Mouse (Mus musculus) ES-CJ7 (cell line): ENCODE measurements around the gene Med13.
A peak's percentile ranks its signal among the peaks of the same experiment; 100 is the strongest.
"Not testable (repeated sequence)": the region's sequence is repeated elsewhere in the genome, so short reads cannot be mapped to it uniquely, and the experiment has no call there.

Experiments used
- DNase-seq: peaks from one replicate; pipeline ENCODE4 v3.0.0; 2011; ENCODE audit warnings: low read depth, low spot score

Gene Med13

DNA sequence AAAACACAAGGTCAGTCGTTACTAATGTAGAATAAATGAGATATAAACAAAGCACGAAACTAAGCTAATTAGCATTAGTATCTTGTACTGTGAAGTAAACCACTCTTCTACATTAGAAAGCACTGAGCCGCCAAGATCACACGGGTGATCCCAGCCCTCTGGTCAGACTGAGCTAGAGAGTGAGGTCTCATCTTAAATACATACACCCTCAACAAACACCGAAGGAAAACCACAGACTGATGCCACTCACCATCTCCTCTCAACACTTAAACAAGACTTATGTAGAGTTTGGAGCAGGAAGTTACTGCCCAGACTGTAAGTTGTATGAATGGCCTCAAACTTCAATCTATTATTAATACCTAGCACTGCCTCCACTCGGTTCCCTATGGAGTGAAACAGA lies 47.1 kb downstream of the Med13 start:
- no peak for DNase-seq

DNA sequence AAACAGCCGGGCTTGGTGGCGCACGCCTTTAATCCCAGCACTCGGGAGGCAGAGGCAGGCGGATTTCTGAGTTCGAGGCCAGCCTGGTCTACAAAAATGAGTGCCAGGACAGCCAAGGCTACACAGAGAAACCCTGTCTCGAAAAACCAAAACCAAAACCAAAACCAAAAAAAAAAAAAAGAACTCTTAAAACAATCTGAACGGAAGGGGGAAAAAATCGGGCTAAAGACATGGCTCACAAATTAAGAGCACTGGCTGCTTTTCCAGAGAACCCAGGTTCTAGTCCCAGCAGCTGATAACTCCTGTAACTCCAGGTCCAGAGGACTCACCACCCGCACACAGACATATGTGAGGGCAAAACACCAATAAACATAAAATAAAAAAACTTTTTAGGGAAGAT lies 65.2 kb downstream of the Med13 start:
- DNase-seq, result not testable (repeated sequence)

DNA sequence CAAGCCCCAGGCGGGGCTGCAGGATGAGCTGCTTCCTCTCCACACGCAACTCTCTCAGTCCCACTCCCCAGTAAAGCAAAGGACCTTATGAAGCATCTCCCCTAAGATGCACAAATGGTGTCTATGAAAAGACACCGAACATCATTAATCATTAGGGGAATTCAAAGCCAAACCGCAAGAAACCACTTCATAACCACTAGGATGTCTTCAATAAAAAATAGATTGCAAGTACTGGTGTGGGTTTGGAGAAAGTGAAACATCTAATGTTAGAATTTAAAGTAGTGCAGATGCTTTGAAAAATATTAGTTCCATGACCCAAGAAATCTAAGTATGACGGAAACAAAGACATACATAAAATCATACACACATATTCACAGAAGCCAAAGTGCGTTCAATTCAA lies 65.7 kb downstream of the Med13 start:
- DNase-seq, result no peak

DNA sequence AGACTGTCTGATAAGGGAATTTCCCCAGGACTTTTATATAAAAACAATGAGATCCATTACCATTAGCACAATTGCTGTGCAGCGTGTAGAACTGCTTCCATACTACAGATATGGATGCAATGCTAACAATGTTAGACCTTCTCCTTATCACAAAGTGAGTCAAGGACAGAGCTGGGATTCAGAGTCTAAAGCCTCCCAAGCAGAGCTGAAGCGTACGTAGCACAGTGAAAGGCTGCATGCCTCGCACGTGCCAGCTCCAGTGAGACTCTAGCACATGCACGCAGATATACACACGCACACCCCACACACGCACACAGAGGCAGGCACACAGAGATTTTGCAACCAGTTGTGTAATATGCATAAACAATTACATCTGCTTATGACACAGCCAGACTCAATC lies 71.7 kb downstream of the Med13 start:
- DNase-seq, result no peak

DNA sequence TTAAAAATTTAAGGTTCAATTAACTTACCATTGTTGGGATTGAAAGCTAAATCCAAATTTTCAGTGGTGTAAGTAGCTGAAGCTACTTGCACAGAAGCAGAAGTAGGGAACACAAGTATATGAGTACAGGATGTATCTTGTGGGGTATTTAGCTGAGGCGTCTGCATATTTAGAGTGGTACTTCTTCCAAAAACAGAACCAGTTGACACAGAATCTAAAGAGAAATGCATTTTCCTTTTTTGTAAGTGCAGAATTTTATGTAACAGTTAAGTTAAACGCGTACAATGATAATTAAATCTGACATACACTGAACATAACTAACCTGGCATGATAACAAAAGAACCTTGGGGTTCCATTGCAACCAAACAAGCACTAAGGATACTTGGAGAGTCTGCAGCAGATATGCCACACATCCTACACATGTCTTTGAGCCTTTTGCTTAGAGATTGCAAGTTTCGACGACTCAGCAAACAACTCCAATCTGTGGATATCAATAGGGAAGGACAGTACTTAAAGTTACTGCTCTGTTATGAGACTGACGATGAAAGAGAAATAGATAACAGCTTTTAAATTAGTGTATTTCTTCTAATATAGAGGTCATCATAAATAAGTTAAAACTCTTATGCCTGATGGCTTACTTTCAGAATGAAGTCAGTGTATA lies 78.8 kb downstream of the Med13 start:
- DNase-seq, result no peak

DNA sequence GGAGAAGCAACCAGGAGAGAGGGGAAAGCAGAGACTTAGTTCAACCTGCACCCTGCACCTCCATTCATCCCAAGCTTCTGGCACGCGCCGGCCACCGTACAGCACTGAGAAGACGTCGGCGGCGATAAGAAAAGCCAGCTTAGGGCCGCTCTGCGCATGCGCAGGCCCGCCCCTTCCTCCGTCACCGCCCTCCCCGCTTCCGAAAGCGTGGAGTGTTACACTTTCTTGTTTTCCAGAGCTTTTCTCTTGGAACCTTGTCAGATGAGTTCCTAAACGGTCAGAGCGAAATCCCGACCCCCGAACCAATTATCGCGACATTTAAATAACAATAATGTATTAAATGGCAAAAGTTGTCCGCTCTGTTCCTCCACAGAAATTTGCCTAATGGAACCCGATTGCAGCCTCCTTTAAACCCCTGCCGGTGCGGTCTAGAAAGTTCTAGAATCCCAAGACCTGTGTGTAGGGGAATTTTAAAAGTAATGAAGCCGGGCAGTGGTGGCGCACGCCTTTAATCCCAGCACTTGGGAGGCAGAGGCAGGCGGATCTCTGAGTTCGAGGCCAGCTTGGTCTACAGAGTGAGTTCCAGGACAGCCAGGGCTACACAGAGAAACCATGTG lies 99.8 kb downstream of the Med13 start, which contains the start of gene Ints2:
TSS of gene Ints2 (minus strand) at position 116 of the 617 bp plus-strand sequence.
- peak; percentile 96 for DNase-seq

DNA sequence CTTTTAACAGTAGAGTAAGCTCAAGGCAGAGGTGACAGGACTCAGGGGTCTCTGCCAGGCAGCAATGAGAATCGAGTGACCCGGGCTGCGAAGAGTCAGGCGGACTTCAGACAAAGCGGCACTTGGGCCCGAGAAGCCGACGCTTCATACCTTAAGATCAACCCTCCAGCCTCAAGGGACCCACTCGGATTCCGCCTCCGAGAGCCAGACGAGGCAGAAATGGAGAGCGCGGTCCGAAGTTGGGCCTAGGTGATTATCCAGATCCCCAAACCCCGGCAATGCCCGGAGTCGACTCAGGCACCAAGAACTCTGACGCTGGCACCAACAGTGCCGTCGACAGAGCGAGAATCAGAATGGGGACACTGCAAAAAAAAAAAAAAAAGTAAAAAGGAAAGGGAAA lies 100.3 kb downstream of the Med13 start:
- no peak for DNase-seq

DNA sequence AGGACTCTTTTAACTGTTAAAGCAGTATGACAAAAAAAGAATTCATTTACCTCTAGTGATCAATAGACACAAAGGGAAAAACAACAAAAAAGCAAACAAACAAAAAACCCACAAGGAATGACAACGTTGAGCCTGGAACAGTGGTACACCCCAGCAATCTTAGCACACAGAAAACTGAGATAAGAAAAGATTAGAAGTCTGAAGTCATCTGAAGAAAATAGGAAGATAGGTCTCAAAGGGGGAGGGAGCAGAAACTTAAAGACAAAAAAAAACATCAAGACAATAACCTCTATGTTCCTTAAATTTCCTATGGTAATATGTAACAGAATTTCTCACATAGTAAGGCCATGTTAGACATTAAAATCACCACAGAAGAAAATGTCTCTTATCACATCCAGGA lies 104.1 kb downstream of the Med13 start:
- no peak for DNase-seq

DNA sequence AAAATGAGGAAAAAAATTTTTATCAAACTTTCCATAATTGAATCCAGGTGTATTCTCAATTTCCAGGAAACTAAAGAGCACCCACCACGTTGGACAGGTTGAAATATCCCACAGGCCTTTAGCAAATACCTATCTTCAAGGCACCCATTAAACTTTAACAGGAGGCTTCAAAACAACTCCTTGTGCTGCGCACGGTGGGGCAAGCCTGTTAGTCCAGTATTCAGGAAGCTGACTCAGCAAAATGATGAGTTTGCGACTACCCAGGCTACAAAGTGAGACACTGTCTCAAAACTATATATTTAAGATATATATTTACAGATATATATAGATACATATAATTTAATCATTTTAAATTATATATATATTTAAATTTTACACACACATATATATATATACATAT lies 125.0 kb downstream of the Med13 start:
- no peak for DNase-seq

DNA sequence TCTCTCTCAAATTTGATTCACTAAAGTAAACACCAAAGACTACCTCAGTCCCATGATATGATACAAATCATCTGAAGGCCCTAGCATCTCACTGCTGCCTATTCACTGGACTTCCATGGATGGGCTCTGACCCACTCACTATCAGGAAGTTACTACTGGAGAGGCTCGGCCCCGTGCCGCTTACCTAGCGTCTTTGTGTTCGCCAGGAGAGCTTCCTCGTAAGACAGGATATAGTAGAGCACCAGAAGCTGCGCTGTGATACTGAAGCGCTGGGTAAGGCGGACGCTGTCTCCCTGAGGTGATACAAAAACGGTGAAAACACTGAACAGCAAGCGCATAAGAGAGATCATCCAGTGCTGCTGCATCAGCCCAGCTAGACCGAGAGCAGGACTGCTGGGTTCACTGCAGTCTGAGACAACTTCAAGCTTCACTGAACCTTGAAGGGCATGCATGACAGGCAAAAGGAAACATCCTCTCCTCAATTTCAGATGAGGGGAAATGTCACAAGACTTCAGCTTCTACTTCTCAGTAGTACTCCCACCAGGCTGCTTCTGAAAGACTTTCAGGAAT lies 125.5 kb downstream of the Med13 start:
- no peak for DNase-seq

DNA sequence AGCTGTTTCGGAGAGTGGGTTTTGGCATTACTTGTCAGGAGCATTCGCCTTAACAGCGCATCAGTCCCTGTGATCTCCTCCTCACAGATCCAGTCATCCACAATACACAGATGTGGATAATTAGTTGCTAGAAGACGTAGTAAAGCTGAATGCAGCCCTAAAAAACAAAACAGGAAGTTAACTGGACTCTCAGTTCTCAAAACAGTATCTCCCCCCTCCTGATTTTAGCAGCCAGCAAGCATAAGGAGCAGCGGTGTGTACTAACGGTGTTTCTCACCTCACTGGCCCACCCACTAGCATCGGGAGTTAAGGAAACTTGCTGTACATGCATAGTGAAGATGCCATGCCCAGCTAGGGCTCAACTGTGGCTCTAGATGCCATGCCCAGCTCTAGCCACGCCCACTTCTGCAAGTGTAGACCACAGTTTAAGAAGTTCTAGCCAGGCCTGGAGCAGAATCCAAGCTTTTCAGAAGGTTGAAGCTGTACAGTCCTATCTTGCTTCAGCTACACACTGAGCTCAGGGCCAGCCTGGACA lies 130.7 kb downstream of the Med13 start:
- no peak for DNase-seq

DNA sequence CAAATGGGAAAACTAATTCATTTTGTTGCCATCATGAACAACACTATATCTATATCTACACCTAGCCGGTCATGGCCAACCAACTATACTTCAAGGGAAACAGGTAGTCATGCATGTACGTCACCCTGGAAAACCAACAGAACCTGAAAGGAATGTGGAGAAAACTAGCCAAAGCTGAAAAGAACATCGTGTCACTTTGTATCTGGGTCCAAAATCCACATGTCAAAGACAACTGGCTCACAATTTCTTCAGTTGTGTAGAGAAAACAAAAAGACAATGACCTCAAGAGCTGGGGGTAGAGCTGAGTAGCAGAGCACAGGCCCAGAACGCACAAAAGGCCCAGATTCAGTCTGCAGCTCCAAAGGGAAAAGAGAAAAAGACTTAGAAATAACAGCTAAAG lies 131.6 kb downstream of the Med13 start:
- DNase-seq, result no peak
